Mouse (Mus musculus) adrenal gland, postnatal 14 days (tissue): ENCODE results near the gene Cpm. TPM values are rescaled to one million over a fixed set of nuclear protein-coding genes. Genes with fewer than 3 reads are reported as not detected.
"Not testable (repeated sequence)": the region's sequence is repeated elsewhere in the genome, so short reads cannot be mapped to it uniquely, and the experiment has no call there.

Experiments
- DNase-seq: peaks from one replicate; pipeline ENCODE4 v3.0.0; 2021; ENCODE audit warnings: mixed read lengths
- long read RNA-seq, 2 experiments: library from polyadenylated mRNA; stranded (forward); transcript quantifications; one replicate each; pipeline ENCODE4 v2.0.0; 2021
- total RNA-seq: library from RNA; stranded (reverse); gene quantifications from 2 replicates; pipeline ENCODE4 v1.2.3, GENCODE M21; 2021

Gene Cpm
- total RNA-seq, result 23.7 and 28.6 TPM in 2 replicates
- long read RNA-seq, experiment 1, partial matches to known transcripts, result 5 of 24 reads
- long read RNA-seq, experiment 1, other reads (novel, unspliced or antisense), result 19 of 24 reads
- long read RNA-seq, experiment 2, partial matches to known transcripts, result 2 of 23 reads
- long read RNA-seq, experiment 2, other reads (novel, unspliced or antisense), result 21 of 23 reads

DNA sequence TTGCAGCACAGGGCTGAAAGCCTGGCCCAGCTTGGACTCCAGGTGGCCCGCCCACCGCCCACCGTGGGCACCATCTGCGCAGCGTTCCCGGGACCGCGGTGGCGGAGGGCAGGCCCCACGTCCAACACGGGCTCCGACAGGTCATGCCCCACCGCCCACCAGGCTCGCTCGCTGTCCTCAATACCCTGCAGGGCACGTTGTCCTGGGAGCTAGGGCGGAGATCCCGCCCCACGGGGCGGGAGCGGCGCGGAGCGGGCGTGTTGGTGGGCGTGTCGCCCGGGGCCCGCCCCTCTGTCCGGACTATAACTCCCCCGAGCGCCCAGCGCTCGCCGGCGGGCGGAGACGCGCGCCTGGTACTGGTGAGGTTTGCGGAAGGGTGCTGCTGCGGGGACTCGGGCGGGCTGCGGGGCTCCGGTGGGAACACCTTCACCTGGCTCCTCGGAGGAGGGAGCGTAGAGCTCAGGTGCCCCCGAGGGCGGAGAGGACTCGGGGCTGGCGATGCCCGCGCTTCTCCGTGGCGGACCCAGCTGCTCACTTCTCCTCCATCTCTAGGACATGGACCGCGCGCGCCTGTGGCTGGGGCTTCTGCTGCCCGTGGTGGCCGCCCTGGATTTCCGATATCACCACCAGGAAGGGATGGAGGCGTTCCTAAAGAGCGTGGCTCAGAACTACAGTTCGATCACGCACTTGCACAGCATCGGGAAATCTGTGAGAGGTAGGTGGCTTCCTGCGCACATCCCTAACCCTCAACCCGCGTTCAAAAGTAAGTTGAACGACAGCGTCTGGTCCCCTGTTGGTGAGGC, at the start of gene Cpm:
TSS of gene Cpm (plus strand) at position 332 of the 803 bp plus-strand sequence.
- peak; percentile 92 for DNase-seq

GRCm38 (mm10) chr10:117579771-117580284, 49.5 kb upstream of the Cpm start:
- DNase-seq, result no peak

- no peak for DNase-seq
These were observed 48.9 kb upstream of the Cpm start for GRCm38 (mm10) chr10:117580405-117580804.

GRCm38 (mm10) chr10:117581007-117581752, 48.1 kb upstream of the Cpm start:
- no peak for DNase-seq

GRCm38 (mm10) chr10:117581753-117582062, 47.6 kb upstream of the Cpm start:
- no peak for DNase-seq

- no peak for DNase-seq
These were observed 45.9 kb upstream of the Cpm start for GRCm38 (mm10) chr10:117583155-117584061.

DNA sequence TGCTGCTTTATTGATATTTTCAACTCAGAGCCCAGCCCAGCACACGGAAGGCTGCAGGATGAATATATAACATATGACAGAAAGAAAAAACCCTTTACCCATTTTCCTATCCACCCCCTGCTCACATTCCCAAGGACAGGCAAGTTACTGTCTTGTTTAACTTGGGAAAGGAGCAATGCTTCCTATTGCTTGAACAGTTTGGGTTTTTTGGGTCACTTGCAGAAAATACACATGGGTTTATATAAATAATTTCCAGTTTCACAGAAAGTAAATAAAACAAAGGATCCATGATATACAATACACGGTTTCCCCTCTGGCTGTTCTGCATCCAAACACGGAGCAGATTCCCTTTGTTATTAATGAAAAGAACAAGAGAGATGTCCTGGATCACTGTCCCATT, 45.2 kb upstream of the Cpm start:
- DNase-seq, result no peak

GRCm38 (mm10) chr10:117584566-117585515, 44.5 kb upstream of the Cpm start:
- DNase-seq, result no peak

DNA sequence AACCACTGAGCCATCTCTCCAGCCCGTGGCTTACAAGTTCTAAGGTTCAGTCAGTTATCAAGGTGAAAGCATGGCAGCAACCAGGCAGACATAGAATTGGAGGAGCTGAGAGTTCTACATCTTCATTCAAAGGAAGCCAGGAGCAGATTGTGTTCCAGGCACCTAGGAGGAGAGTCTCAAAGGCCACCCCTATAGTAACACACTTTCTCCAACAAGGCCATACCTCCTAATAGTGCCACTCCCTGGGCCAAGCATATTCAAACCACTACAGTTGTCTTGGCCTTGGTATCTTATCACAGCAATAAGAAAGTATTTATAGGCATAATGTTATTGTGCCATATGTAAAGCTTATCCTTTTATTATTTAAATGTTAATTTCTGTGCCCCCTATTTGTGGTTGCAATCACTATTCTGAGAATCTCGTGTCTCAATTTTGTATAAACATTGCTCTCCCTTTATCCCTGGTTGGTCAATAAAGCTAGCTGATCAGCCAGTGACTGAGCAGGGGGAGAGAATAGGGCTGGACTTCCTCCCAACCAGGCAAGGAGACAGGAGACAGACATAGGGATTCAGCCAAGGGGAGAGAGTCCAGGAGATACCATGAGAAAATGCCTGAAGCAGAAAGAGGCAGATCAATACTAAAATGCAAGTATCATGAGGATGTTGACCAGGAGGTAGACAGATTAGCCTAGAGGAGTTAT, 43.5 kb upstream of the Cpm start:
- no peak for DNase-seq

GRCm38 (mm10) chr10:117586859-117587258, 42.4 kb upstream of the Cpm start:
- DNase-seq, result no peak

DNA sequence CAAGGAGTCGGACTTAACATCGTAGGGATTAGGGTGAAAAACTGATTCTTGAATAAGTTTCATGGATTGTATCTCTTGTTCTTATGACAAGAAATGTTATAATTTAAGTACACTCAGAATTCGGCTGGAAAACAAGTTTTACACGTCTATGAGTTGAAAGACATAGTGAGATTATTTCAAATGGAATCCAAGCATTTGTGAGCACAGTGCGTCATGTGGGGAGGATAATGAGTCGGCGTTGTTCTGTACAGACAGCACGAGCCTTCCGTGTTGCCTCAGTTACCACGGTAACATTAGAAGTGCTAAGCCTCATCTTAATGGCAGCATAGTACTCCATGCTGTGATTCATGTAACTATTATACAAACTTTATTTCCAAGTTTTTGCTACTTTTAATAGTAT, 42.0 kb upstream of the Cpm start:
- DNase-seq, result no peak

GRCm38 (mm10) chr10:117588416-117589143, 40.7 kb upstream of the Cpm start:
- DNase-seq, result not testable (repeated sequence)

DNA sequence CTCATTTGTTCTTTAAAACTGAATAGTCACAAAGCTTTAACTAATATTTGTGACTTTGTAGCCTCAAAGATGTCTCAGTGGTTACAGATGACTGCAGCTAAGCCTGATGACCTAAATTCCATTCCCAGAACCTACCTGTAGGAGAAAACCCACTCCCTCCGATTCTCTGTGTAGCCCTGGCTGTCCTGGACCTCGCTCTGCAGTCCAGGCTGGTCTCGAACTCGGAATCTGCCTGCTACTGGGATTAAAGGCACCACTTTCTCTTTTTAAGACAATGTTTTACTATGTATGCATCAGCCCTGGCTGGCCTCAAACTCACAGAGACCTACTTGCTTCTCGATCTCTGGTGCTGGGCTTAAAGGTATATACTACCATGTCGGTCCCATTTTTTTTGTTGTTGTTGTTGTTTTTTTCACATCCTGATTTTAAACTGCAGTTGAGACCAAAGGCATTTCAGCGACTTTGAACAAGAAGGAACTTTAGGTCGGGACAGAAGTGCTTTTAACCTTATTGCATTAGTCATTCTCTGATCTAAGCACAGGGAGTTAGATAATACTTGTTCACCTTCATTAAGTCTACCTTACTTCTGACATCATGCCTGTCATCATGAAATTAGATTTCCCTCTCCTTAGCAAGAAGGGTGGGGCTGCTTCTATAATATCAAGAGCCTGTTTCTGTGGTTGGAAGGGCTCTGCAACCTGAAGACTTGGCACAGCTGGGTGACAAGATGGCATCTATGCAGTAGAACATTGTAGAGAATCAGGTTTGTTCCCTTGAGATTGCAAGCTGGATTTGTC, 40.0 kb upstream of the Cpm start:
- DNase-seq, result no peak

DNA sequence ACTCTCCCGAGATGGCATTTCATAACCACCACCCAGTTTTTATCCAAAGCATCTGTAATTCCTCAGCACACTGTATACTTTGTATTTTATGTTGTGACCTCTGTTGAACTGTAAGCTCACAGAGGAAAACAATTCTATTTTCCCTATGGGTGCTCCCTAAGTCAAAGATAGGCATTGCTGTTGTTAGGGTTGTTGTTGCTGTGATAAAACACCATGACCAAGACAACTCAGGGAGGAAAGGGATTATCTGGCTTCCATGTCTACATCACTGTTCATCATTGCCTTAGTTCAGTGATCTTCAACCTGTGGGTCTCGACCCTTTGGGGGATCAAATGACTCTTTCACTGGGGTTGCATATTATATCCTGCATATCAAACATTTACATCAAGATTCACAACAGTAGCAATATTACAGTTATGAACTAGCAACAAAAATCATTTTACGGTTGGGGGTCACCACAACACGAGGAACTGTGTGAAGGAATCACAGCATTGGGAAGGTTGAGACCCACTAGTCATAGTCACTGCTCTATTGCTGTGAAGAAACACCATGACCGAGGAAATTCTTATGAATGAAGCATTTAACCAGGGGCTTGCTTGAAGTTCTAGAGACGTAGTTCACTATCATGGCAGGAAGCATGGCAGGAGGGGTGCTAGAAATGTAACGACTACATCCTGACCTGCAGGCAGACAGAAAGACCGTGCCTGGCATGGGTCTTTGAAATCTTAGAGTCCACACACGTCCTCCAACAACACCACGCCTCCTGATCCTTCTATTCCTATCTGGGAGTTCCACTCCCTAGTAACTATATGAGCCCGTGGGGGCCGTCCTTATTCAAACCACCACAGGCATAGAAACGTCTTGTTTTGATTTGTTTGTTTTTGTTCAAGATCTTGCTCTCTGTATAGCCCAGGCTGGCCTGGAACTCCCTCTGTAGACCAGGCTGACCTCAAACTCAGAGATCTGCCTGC, 38.7 kb upstream of the Cpm start:
- no peak for DNase-seq

DNA sequence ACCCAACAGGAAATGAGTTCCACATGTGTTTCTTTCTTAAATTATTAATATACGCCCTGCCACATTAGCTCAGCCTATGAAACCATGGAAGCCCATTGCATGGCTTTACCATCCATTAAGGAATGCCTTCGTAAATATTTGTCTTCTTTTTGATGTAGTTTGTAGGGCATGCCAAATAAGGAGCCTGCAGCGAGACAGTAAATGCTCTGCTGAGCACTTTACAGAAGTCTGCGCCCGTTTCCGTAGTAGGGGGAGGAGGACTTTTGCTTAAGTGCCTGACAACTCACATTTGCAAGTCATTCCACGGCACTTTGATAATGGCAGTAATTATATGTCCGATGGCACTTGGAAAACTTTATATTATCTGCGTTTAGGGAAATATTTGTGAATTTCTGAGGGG, 37.5 kb upstream of the Cpm start:
- no peak for DNase-seq

DNA sequence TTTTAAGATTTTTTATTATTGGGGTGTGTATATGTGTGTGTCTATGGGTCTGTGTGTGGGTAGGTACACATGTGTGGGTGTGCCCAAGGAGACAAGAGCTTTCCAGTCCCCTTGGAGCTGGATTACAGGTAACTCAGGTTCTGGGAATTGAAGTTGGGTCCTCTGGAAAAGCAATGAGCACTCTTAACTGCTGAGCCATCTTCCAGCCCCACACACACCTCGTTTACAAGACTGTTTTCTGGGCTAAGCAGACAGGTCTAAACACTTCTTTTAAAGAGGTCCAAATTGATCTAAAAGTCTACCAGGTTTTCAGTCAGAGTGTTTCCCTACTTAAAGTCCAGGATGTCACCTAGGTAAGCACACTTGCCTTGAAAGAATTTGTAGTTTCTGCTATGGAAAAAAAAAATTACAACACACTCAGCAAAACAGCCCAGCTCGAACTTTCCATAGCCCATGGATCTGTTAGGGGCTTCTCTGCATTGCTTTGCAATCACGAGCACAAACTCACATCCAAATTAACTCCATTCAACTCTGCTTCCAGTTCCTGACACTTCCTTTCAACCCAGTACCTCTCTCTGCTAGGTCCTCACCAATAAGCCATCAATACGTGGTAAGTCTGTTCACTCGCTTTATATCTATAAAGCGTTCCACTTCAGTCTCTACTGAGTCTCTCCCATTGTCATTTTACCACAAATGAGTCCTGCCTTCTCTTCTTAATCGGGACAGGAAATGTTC, 36.8 kb upstream of the Cpm start:
- DNase-seq, result no peak
